Mouse (Mus musculus) kidney, adult 9 months (tissue): Measurements from ENCODE around the gene Csnk1d.

Source experiments
- DNase-seq: peaks from one replicate; pipeline ENCODE4 v3.0.0; 2022

Csnk1d gene

GRCm38 (mm10) chr11:120984448-120985330 lies 6.4 kb downstream of the Csnk1d start:
- peak; percentile 55 for DNase-seq

GRCm38 (mm10) chr11:120982459-120982858 lies 8.7 kb downstream of the Csnk1d start:
- DNase-seq: no peak

GRCm38 (mm10) chr11:120981661-120982060 lies 9.5 kb downstream of the Csnk1d start:
- DNase-seq: peak; percentile 61

DNA sequence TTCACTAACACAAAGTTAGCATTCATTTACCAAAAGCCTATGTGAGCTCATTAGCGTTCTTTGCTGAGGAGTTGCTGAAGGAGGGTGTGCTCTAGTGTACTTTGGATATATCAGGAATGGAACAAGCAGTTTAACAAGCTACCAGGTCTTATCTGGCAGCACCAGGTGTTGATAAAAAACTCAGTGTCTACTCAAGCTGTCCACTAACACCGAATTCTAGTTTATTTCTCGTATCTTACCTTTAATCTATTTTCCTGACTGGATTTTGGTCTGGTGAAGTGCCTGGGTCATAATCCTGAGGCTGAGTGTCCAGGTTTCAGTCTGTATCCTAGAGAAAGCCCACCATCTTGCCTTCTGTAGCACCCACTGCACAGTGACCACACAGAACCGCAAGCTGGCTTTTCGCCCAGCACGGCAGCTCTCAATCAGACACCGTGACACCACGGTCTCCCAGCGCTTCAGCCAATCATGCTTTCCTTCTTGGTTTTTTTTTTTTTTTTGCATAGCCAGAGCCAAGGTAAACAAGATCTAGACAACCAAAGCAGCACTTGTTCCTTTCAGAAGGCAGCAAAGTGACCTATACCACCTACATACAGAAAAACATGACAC lies 10.6 kb downstream of the Csnk1d start:
- peak; percentile 55 for DNase-seq

- DNase-seq: no peak
Observed at GRCm38 (mm10) chr11:120979711-120980426, 11.3 kb downstream of the Csnk1d start.

DNA sequence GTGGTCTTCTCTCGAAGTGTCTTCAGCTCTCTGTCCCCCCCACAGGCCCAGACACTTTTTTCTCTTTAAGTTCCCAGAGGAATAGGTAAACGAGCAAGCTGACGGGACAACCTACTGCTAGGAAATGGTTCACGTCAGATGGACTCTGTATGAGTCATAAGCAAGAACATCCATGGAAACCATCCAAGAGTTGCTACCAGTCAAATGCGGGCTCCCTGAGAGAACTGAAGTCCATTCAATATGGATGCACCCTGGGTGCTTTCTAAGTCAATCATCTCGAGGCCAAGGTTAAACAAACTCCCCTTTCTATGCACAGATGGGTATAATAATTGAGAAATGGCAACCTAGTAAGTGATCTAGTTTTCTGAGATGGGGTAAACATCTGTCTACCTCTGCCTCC lies 17.8 kb downstream of the Csnk1d start:
- no peak for DNase-seq

DNA sequence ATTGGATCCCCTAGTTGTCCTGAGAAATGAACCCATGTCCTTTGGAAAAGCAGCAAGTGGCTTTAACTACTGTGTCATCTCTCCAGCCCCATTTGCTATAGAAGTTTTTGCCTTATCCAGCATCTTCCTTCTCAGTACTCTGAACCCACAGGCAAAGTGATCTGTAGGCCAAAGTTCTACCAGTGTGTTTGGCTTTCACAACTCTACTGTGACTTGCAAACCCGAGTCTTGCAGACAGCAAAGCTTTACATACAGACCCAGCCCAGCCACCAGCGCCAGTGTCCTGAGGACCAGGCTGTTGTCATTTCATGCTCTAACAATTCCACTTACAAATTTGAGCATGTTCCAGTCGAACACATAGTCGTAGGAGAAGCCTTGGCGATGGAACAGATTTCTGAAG lies 19.9 kb downstream of the Csnk1d start:
- DNase-seq: no peak

- DNase-seq: peak; percentile 39
Observed at GRCm38 (mm10) chr11:120969742-120970141, 21.4 kb downstream of the Csnk1d start.

DNA sequence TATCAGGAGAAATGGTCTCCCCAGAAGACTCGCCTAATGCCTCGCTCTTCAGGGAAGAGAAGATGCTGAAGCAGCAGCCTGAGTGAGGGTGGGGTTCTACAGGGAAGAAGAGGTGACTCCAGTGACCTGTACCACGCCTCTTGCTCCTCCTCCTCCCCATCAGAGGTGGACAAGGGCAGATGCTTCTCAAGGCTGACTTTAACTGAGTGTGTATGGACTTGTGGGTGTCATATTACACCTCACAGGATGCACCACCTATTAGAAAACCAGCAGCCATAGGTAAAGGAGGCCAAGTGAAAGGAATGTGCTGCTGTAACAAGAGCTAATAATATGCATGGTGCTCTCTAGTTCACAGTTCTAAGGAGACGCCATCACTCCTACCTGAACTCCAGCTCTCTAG lies 25.5 kb downstream of the Csnk1d start:
- DNase-seq: no peak

DNA sequence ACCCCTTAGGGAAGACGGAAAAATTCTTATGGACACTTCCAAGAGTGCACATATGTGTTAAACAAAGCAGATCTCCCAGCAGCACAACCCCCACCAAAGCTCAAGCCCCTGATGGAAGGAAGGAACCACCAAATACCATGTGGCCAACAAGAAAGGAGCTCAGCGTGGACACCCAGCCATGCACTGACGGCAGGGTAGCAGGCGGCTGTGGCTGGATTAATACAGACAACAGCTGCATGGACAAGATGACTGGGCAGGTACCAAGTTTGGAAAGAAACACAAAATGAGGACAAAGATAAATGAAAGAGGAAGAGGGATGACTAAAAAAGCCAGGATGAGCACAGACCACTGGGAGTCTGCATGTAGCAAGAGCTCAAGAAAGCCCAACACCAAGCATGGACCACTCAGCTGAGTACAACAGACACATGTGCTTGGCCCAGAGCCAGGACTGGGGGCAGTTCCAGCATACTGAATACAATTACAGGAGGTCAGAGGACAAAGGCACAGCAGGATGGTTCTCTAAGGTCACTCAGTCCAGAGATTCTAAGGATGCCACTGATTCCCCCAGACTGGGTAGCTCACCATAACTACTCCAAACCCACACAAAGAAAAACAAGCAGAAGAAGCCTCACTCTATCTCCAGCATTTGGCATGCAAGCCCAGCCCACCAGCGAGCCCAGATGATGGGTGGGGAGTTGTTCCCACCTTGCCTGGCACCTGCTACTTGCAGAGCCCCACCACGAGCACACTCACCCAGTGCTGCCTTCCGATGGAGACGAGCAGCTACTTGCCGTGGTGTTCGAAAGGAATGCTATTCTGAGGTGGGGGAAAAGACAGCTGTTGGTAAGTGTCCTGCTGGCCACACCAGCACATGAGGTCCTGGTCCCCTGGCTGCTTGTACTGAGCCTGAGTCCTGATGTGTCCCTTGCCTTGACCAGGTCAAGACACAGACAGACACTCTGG lies 26.7 kb downstream of the Csnk1d start:
- no peak for DNase-seq

DNA sequence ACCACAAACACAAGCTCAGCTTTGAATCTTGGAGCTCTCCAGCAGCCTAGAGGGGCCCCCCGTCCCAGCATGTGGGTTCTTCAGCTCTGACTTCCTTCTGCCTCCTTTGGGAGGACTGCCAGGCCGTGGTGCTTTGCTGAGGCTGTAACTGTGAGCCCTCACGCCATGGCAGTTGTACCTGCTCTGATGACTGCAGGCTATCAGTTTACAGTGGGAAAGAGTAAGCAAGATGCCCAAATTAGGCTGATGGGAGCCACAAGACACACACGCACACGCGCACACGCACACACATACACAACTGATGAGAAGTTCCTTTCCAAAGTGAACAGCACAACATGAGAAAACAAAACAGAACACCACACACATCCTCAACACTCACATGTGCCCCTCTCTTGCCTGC lies 28.2 kb downstream of the Csnk1d start:
- no peak for DNase-seq

DNA sequence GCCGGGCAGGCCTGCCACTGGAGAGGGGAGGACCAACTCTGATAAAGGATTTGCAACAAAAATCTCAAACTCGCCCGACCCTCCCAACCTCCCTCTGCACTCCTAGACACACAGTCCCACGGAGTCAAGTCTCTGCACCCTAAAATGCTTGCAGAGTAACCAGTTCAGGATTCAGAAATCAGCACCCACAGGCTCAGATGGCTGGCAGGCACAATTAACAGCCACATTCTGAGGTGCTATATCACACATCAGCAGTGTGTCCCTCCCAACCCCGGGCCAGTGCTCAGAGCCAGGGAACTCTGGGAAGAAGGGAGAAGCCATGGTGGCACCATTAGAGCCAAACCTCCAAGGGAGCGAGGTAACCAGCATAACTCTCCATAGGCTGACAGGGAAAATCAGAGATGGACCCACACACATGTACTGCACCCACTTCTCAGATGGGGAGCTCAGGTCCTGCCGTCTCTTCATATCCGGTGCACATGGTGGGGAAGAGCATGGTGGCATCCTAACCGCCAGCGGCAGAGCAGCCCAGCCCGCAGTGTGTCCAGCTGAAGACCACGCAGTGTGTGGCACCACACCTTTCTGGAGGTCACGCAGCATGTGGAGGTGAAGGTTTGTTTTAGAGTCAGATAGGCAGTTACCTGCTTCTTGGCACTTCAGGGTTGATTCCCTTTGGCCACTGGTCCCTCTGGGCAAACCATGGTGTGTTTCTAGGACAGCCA lies 28.9 kb downstream of the Csnk1d start:
- DNase-seq: no peak

DNA sequence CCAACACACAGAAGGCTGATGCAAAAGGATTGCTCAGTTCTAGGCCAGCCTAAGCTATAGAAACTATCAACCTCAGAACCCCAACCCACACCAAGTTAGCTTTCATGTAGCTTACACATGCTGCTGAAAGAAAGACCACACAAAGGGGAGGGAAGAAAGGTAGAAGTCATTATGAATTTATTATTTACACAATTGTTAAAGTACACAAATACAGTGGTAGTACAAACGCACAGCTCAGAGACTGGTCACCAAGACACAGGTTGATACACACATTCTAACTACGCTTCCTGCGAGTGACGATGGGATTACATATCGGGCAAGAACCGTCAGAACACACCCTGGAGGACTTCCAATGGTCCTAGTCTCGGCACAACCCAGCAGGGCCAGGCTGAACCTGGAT lies 29.5 kb downstream of the Csnk1d start:
- DNase-seq: no peak

- DNase-seq: no peak
Observed at GRCm38 (mm10) chr11:120960248-120960647, 30.9 kb downstream of the Csnk1d start.

GRCm38 (mm10) chr11:120959564-120959963 lies 31.6 kb downstream of the Csnk1d start:
- DNase-seq: no peak

DNA sequence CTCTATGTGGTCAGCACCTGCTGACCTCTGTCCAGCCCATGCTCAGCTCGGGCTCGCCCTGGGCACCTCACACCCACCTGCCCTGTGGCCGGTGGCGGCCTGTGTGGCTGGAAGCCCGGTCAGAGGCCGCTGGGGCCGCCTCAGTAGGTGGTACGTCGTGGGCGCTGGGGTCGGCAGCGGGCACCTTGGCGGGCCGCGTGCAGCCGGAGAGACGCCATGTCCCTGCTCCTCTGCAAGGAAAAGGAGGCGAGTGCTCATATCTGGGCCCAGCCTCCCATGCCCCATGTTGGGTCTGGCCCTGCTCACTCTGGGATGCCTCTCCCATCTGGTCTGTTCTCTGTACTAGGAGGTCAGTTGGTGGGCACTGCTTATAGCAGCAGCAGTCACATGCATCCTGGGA lies 32.1 kb downstream of the Csnk1d start:
- DNase-seq: no peak

DNA sequence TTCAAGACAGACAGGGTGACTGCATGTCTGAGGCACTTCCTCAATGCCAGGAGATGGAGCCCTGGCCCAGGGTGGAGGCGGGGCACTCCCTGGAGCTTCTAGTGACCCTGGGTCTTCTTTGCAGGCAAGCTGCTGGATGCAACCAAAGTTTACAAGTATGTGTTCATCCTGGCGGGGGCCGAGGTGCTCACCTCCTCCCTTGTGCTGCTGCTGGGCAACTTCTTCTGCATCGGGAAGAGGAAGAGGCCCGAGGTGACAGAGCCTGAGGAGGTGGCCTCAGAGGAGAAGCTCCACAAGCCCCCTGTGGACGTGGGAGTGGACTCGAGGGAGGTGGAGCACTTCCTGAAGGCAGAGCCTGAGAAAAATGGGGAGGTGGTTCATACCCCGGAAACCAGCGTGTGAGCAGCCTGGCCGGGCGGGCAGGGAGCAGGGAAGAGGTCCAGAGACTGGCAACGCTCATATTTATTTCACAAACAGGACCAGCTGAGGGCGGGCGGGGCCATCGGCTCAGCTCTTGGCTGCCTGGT lies 33.3 kb downstream of the Csnk1d start:
- no peak for DNase-seq

- no peak for DNase-seq
Observed at GRCm38 (mm10) chr11:120957052-120957451, 34.1 kb downstream of the Csnk1d start.

DNA sequence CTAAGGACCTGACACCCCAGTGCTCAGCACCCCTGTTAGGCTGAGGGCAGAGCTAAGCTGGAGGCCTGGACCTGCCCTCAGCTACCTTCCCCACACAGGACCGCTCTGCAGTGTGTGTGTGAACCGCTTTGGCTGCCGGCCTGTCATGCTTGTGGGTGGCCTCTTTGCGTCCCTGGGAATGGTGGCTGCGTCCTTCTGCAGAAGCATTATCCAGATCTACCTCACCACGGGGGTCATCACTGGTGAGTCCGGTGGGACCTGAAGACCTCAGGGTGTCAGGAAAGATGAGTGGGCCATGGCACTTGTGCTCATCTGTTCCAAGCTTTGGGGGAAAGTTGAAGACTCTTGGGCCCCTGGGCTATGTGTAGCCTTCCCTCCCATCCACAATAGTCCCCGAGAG lies 35.4 kb downstream of the Csnk1d start:
- no peak for DNase-seq

DNA sequence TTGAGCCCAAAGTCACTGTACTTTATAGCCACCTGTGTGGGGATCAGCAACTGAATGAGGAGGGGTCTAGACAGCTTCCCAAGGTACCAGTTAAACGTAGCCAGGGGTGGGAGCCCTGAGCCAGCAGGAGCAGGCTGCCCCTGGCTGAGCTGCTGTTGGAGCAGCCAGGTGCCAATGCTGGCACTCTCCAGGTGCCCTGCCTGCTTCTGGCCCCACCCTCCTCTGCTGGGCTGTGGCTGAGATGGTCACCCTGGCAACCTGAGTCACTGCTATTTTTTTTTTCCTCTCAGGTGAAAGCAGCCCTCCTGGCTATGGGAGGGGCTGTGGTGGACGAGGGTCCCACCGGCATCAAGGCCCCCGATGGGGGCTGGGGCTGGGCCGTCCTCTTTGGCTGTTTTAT lies 36.2 kb downstream of the Csnk1d start:
- DNase-seq: no peak
